Mouse (Mus musculus) stomach, embryonic 16.5 days (tissue): Measurements from ENCODE around the gene Catsperz. TPM values are rescaled to one million over a fixed set of nuclear protein-coding genes. Genes with fewer than 3 reads are reported as not detected.

ENCODE experiments used
- ATAC-seq: fragments of 200-750 bp; cut with Nextera tagmentation; 2 replicates; pipeline ENCODE4 v1.8.0; 2017; ENCODE audit warnings: moderate number of reproducible peaks, moderate TSS enrichment; ENCODE audit not compliant: insufficient read depth, low FRiP score
- H3K27ac ChIP-seq: fragments of 300-500 bp; sonication (generic); 2 replicates; pipeline ENCODE4 v1.5.1; 2014; ENCODE audit warnings: low read length
- H3K27me3 ChIP-seq: fragments of 300-500 bp; sonication (generic); 2 replicates; pipeline ENCODE4 v1.6.1; 2014; ENCODE audit warnings: low read length, control low read depth, mixed read lengths; ENCODE audit not compliant: control insufficient read depth, insufficient read depth
- H3K36me3 ChIP-seq: fragments of 300-500 bp; sonication (generic); 2 replicates; pipeline ENCODE4 v1.6.1; 2014; ENCODE audit warnings: low read length; ENCODE audit not compliant: control insufficient read depth, insufficient read depth
- H3K4me1 ChIP-seq: fragments of 300-500 bp; sonication (generic); 2 replicates; pipeline ENCODE4 v1.6.1; 2014; ENCODE audit warnings: low read length, control low read depth, mixed read lengths; ENCODE audit not compliant: control insufficient read depth, insufficient read depth
- H3K4me2 ChIP-seq: fragments of 300-500 bp; sonication (generic); 2 replicates; pipeline ENCODE4 v1.6.1; 2014; ENCODE audit warnings: low read depth, low read length, mixed read lengths
- H3K4me3 ChIP-seq: fragments of 300-500 bp; sonication (generic); replicated peaks from 2 replicates; pipeline ENCODE4 v1.5.1; 2014; ENCODE audit warnings: mild to moderate bottlenecking, low read length
- H3K9ac ChIP-seq: fragments of 300-500 bp; sonication (generic); 2 replicates; pipeline ENCODE4 v1.6.1; 2014; ENCODE audit warnings: low read length
- H3K9me3 ChIP-seq: fragments of 300-500 bp; sonication (generic); replicated peaks from 2 replicates; pipeline ENCODE4 v1.6.1; 2016; ENCODE audit warnings: low read length, control low read depth; ENCODE audit not compliant: control insufficient read depth
- WGBS: fragments of 180-500 bp; shearing (Covaris S2); extraction: QIAGEN DNeasy Blood & Tissue Kit; methylation state at CpG from one replicate; pipeline ENCODE4 v1.1.7; 2014; 5-methylcytosine and 5-hydroxymethylcytosine counted together
- microRNA-seq: library from miRNA; unstranded; fragments of <30 nt; microRNA quantifications from one replicate; pipeline ENCODE4, GENCODE M21; 2016
- polyA plus RNA-seq: library from polyadenylated mRNA; unstranded; fragments of >200 nt; fragmentation: Nextera tagmentation; extraction: Ambion mirVana; gene quantifications from 2 replicates; pipeline ENCODE4 v1.2.1, GENCODE M21; 2015

Catsperz gene
- polyA plus RNA-seq, 1 experiment from 2014 or later: 2.8 TPM

DNA sequence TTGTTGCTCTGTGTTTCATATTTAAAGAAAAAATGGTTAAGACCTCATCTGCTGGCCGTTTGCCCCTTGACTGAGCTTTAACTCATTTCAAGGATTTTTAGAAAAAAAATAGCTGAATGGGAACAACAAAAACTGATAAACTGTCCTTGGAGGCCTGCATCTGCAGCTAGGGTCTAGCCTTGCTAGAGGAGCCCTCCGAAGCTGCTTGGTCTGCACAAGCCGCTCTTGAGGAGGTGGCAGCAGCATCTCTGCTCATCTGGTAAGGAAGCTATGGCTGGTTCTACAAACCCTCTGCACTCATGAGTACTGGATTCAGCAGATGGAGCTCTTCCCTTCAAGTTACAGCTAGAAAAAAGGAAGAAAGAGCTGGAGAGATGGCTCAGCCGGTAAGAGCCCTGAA lies 47.2 kb downstream of the Catsperz start:
- Histone ChIP-seq H3K36me3 (no peaks in the 10 kb centered on the region), H3K4me3 (no peak overlapping the region), H3K9ac (no peak overlapping the region), H3K9me3 (no peaks in the 10 kb centered on the region; the same call in 1 of the 2 replicates), H3K27ac (no peak overlapping the region), H3K27me3 (no peaks in the 10 kb centered on the region), H3K4me2 (no peak overlapping the region), H3K4me1 (no peaks in the 10 kb centered on the region)
- WGBS: 84% methylated on average over 4 of the region's 4 CpGs
- no peak for ATAC-seq

DNA sequence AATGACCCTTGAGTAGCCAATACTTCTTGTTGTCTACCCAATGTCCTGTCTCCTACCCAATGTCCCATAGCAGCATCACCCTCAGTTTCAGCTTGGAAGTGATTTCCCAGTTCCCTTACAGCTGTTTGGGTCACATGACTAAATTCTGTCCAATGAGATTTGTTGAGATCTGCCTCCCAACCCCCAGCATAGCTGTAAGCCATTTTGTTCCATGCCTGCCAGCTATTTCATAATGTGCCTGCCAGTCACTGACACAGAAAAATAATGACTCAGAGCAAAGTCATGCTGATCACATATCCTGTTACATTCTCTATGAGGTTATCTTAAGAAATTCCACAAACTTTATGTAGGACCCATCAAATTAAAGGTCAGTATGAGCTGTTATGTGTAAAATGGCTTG lies 48.4 kb downstream of the Catsperz start:
- H3K4me3 ChIP-seq: no peak overlapping the region
- no peaks in the 10 kb centered on the region; the same call in 1 of the 2 replicates for H3K9me3 ChIP-seq
- H3K36me3 ChIP-seq: no peaks in the 10 kb centered on the region
- ATAC-seq: no peak
- no peaks in the 10 kb centered on the region for H3K27me3 ChIP-seq
- no peak overlapping the region for H3K27ac ChIP-seq
- H3K4me2 ChIP-seq: no peak overlapping the region
- H3K9ac ChIP-seq: no peak overlapping the region
- no peaks in the 10 kb centered on the region for H3K4me1 ChIP-seq

DNA sequence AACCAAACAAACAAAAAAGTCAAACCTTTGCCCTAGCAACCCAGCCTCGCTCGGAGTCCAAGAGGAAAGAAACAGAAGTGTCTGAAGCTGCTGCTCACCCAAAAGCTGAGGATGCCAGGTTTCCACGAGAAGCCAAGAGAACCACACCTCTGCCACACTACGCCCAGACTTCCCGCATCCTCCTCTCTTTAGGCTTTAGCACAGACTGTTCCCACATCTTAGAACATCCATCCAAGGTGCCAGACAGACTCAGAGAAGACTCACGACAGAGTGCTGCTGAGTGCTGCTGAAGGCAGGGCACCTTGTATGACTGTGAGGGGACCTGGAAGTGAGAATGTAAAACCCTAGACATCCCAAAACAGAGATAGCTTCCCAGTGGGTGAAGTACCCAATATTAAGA lies 49.3 kb downstream of the Catsperz start:
- no peaks in the 10 kb centered on the region for H3K27me3 ChIP-seq
- H3K9me3 ChIP-seq: no peaks in the 10 kb centered on the region; the same call in 1 of the 2 replicates
- H3K27ac ChIP-seq: no peak overlapping the region
- no peaks in the 10 kb centered on the region for H3K4me1 ChIP-seq
- no peaks in the 10 kb centered on the region for H3K36me3 ChIP-seq
- no peak overlapping the region for H3K4me2 ChIP-seq
- no peak for ATAC-seq
- no peak overlapping the region for H3K9ac ChIP-seq
- no peak overlapping the region for H3K4me3 ChIP-seq
- WGBS: 80% methylated on average over 6 of the region's 6 CpGs

DNA sequence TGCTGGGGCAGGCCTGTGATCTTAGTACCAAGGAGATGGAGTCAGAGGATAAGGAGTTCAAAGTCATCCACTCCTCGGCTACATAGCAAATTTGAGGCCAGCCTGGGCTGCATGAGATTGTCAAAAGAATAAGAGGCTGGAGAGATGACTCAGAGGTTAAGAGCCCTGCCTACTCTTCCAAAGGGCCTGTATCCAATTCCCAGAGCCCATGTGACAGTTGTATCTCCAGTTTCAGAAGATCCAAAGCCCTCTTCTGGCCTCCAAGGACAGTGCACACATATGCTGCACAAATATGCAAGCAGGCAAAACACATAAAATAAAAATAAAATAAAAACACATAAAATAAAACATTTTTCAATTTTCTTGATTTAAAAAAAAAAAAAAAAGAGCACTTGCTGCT lies 50.9 kb downstream of the Catsperz start:
- WGBS: 70% methylated on average over 1 of the region's 1 CpGs
- ATAC-seq: no peak
- H3K27me3 ChIP-seq: no peaks in the 10 kb centered on the region

DNA sequence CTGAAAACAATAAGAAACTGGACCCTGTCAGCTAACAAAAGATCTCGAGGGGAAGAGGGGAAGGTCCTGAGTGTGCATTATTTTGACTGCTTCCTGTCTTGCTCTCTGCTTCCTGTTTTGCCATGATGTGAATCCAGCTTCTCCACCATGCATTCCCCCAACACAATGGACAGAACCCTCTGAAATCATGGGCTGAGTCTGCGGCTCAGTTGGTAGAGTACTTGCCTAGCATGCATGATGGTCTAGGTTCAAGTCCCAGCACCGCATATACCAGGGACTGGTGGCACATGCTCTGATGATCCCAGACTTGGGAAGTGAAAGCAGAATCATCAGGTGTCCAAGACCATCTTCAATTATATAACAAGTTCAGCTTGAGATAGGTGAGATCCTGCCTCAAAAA lies 52.5 kb downstream of the Catsperz start:
- H3K4me1 ChIP-seq: no peaks in the 10 kb centered on the region
- no peaks in the 10 kb centered on the region for H3K9me3 ChIP-seq
- no peaks in the 10 kb centered on the region for H3K27me3 ChIP-seq
- H3K4me3 ChIP-seq: no peak overlapping the region
- no peak overlapping the region for H3K4me2 ChIP-seq
- H3K9ac ChIP-seq: no peak overlapping the region
- 68% methylated on average over 3 of the region's 3 CpGs for WGBS
- H3K27ac ChIP-seq: no peak overlapping the region
- H3K36me3 ChIP-seq: no peaks in the 10 kb centered on the region
- no peak for ATAC-seq

More for the DNA sequence above, 50.9 kb downstream of the Catsperz start:
- H3K9me3 ChIP-seq: no peaks in the 10 kb centered on the region
- no peak overlapping the region for H3K4me3 ChIP-seq
- H3K9ac ChIP-seq: no peak overlapping the region
- H3K27ac ChIP-seq: no peak overlapping the region
- H3K36me3 ChIP-seq: no peaks in the 10 kb centered on the region
- no peaks in the 10 kb centered on the region for H3K4me1 ChIP-seq
- no peak overlapping the region for H3K4me2 ChIP-seq

Small RNA genes within 50 kb of the gene (microRNA-seq; reads per million reads assigned to microRNA genes)
- 0.66 reads per million for gene Mir6990

Other genes with a start within 250 kb of the Catsperz start
- gene Rps6ka4, start 84.7 kb downstream of the Catsperz start, polyA plus RNA-seq: 35.5 and 39.6 TPM in 2 replicates
- 1.1 and 1.3 TPM in 2 replicates for gene Ccdc88b, start 67.2 kb downstream of the Catsperz start, polyA plus RNA-seq
- 111 and 122 TPM in 2 replicates for gene Trmt112, start 15.7 kb downstream of the Catsperz start, polyA plus RNA-seq
- 291 and 307 TPM in 2 replicates for gene Prdx5, start 15.3 kb downstream of the Catsperz start, polyA plus RNA-seq
- 17.8 and 18.0 TPM in 2 replicates for gene Esrra, start 3.6 kb downstream of the Catsperz start, polyA plus RNA-seq
- gene Kcnk4, start 9.1 kb upstream of the Catsperz start, polyA plus RNA-seq: 0.68 and 0.79 TPM in 2 replicates
- 87.1 and 89.0 TPM in 2 replicates for gene Bad, start 16.5 kb upstream of the Catsperz start, polyA plus RNA-seq
- 20.2 and 22.1 TPM in 2 replicates for gene Gpr137, start 17.1 kb upstream of the Catsperz start, polyA plus RNA-seq
- gene Ppp1r14b, start 49.6 kb upstream of the Catsperz start, polyA plus RNA-seq: 53.7 and 70.6 TPM in 2 replicates
- gene Plcb3, start 51.1 kb upstream of the Catsperz start, polyA plus RNA-seq: 61.7 and 65.4 TPM in 2 replicates
- 153 and 158 TPM in 2 replicates for gene Fkbp2, start 55.1 kb upstream of the Catsperz start, polyA plus RNA-seq
- gene Vegfb, start 62.3 kb upstream of the Catsperz start, polyA plus RNA-seq: 19.0 and 19.7 TPM in 2 replicates
- 28.8 TPM in 2 replicates for gene Dnajc4, start 67.2 kb upstream of the Catsperz start, polyA plus RNA-seq
- 22.9 and 26.6 TPM in 2 replicates for gene Nudt22, start 70.7 kb upstream of the Catsperz start, polyA plus RNA-seq
- gene Trpt1, start 70.8 kb upstream of the Catsperz start, polyA plus RNA-seq: 10.7 and 12.0 TPM in 2 replicates
- gene Fermt3, start 94.1 kb upstream of the Catsperz start, polyA plus RNA-seq: 17.3 and 18.4 TPM in 2 replicates
- 198 and 202 TPM in 2 replicates for gene Stip1, start 114.6 kb upstream of the Catsperz start, polyA plus RNA-seq
- 10.0 and 14.0 TPM in 2 replicates for gene Macrod1, start 131.4 kb upstream of the Catsperz start, polyA plus RNA-seq
- gene Flrt1, start 180.3 kb upstream of the Catsperz start, polyA plus RNA-seq: 3.4 and 3.6 TPM in 2 replicates